Mouse (Mus musculus) testis, adult 2 months (tissue): ENCODE results near the gene Radil. TPM values are rescaled to one million over a fixed set of nuclear protein-coding genes. Genes with fewer than 3 reads are reported as not detected.
A peak's percentile ranks its signal among the peaks of the same experiment; 100 is the strongest.

Experiments used
- H3K27ac ChIP-seq: fragments of 200-500 bp; 2 replicates; pipeline ENCODE4 v1.5.1; 2012; ENCODE audit warnings: low read depth, low read length; ENCODE audit not compliant: control insufficient read depth, insufficient read depth
- H3K27me3 ChIP-seq: fragments of 200-500 bp; 2 replicates; pipeline ENCODE4 v1.6.1; 2012; ENCODE audit warnings: mild to moderate bottlenecking, low read length, moderate library complexity; ENCODE audit not compliant: control insufficient read depth, insufficient read depth
- H3K36me3 ChIP-seq: fragments of 200-500 bp; 2 replicates; pipeline ENCODE4 v1.6.1; 2012; ENCODE audit warnings: mild to moderate bottlenecking, low read length; ENCODE audit not compliant: control insufficient read depth, insufficient read depth
- H3K4me1 ChIP-seq: fragments of 200-500 bp; 2 replicates; pipeline ENCODE4 v1.6.1; 2012; ENCODE audit warnings: low read length; ENCODE audit not compliant: control insufficient read depth, insufficient read depth
- H3K4me3 ChIP-seq: fragments of 200-500 bp; 2 replicates; pipeline ENCODE4 v1.5.1; 2012; ENCODE audit warnings: low read depth, mild to moderate bottlenecking, low read length, moderate library complexity, mixed read lengths; ENCODE audit not compliant: control insufficient read depth
- CTCF ChIP-seq: fragments of 200-500 bp; IDR thresholded peaks from 2 replicates; pipeline ENCODE4 v1.5.1; 2012; ENCODE audit warnings: low read depth, mild to moderate bottlenecking, inconsistent platforms, low read length, moderate library complexity; ENCODE audit not compliant: control insufficient read depth, insufficient read depth, insufficient replicate concordance
- POLR2A ChIP-seq: fragments of 200-500 bp; IDR thresholded peaks from 2 replicates; pipeline ENCODE4 v1.6.1; 2012; ENCODE audit warnings: low read depth, mild to moderate bottlenecking, inconsistent platforms, low read length, moderate library complexity; ENCODE audit not compliant: control insufficient read depth
- polyA plus RNA-seq: library from polyadenylated mRNA; depleted of rRNA; stranded (reverse); fragments of >200 nt; gene quantifications from 2 replicates; pipeline ENCODE4 v1.2.3, GENCODE M21; 2012

Radil gene
- polyA plus RNA-seq, 1 experiment, result 38.2 TPM

GRCm38 (mm10) chr5:142448623-142449022, 102.3 kb downstream of the Radil start:
- no peak overlapping the region for H3K27ac ChIP-seq
- no peaks in the 10 kb centered on the region for H3K27me3 ChIP-seq
- peaks cover 3% of the 10 kb centered on the region; the same call in 1 of the 2 replicates for H3K4me1 ChIP-seq
- no peak overlapping the region for H3K4me3 ChIP-seq
- TF ChIP-seq POLR2A (no peak), CTCF (no peak)
- no peaks in the 10 kb centered on the region for H3K36me3 ChIP-seq

GRCm38 (mm10) chr5:142448076-142448475, 102.8 kb downstream of the Radil start:
- Histone ChIP-seq H3K27ac (no peak overlapping the region), H3K4me3 (no peak overlapping the region), H3K27me3 (no peaks in the 10 kb centered on the region), H3K36me3 (no peaks in the 10 kb centered on the region), H3K4me1 (peaks cover 3% of the 10 kb centered on the region; the same call in 1 of the 2 replicates)
- TF ChIP-seq POLR2A (no peak), CTCF (peak; percentile 83; the same call in 1 of the 2 replicates)

GRCm38 (mm10) chr5:142445709-142446108, 105.2 kb downstream of the Radil start:
- Histone ChIP-seq H3K4me1 (peaks cover 10% of the 10 kb centered on the region), H3K36me3 (no peaks in the 10 kb centered on the region), H3K27ac (no peak overlapping the region), H3K4me3 (no peak overlapping the region), H3K27me3 (no peaks in the 10 kb centered on the region)
- TF ChIP-seq CTCF (no peak), POLR2A (no peak)

- TF ChIP-seq CTCF (no peak), POLR2A (no peak)
These were observed 105.9 kb downstream of the Radil start for GRCm38 (mm10) chr5:142444791-142445531.

GRCm38 (mm10) chr5:142443994-142444393, 106.9 kb downstream of the Radil start:
- H3K27ac ChIP-seq, result no peak overlapping the region

More at GRCm38 (mm10) chr5:142444791-142445531, 105.9 kb downstream of the Radil start:
- no peaks in the 10 kb centered on the region for H3K27me3 ChIP-seq
- H3K27ac ChIP-seq, result no peak overlapping the region
- H3K36me3 ChIP-seq, result no peaks in the 10 kb centered on the region
- H3K4me3 ChIP-seq, result no peak overlapping the region
- peaks cover 17% of the 10 kb centered on the region for H3K4me1 ChIP-seq

GRCm38 (mm10) chr5:142443514-142443913, 107.4 kb downstream of the Radil start:
- no peaks in the 10 kb centered on the region for H3K27me3 ChIP-seq
- no peak overlapping the region for H3K27ac ChIP-seq
- TF ChIP-seq CTCF, result no peak
- no peak for TF ChIP-seq POLR2A
- no peaks in the 10 kb centered on the region for H3K36me3 ChIP-seq
- H3K4me1 ChIP-seq, result peaks cover 20% of the 10 kb centered on the region
- H3K4me3 ChIP-seq, result no peak overlapping the region

More at GRCm38 (mm10) chr5:142443994-142444393, 106.9 kb downstream of the Radil start:
- Histone ChIP-seq H3K4me3 (no peak overlapping the region), H3K36me3 (no peaks in the 10 kb centered on the region), H3K4me1 (peaks cover 20% of the 10 kb centered on the region), H3K27me3 (no peaks in the 10 kb centered on the region)
- no peak for TF ChIP-seq POLR2A
- TF ChIP-seq CTCF, result no peak

- Histone ChIP-seq H3K27me3 (no peaks in the 10 kb centered on the region), H3K27ac (no peak overlapping the region), H3K4me3 (no peak overlapping the region), H3K36me3 (no peaks in the 10 kb centered on the region), H3K4me1 (peaks cover 23% of the 10 kb centered on the region)
- TF ChIP-seq POLR2A, result no peak
- no peak for TF ChIP-seq CTCF
These were observed 108.9 kb downstream of the Radil start for GRCm38 (mm10) chr5:142442045-142442440.
